Mouse (Mus musculus) bone marrow macrophage, adult 2 months (primary cell): ENCODE measurements around the gene Ddx19b.

Experiments
- CTCF ChIP-seq: IDR thresholded peaks from 2 replicates; pipeline ENCODE4 v1.5.1; 2012; ENCODE audit warnings: low read depth, mild to moderate bottlenecking, low read length, moderate library complexity
- POLR2A ChIP-seq: IDR thresholded peaks from 2 replicates; pipeline ENCODE4 v1.6.1; 2012; ENCODE audit warnings: mild to moderate bottlenecking, low read depth, low read length, borderline replicate concordance

DNA sequence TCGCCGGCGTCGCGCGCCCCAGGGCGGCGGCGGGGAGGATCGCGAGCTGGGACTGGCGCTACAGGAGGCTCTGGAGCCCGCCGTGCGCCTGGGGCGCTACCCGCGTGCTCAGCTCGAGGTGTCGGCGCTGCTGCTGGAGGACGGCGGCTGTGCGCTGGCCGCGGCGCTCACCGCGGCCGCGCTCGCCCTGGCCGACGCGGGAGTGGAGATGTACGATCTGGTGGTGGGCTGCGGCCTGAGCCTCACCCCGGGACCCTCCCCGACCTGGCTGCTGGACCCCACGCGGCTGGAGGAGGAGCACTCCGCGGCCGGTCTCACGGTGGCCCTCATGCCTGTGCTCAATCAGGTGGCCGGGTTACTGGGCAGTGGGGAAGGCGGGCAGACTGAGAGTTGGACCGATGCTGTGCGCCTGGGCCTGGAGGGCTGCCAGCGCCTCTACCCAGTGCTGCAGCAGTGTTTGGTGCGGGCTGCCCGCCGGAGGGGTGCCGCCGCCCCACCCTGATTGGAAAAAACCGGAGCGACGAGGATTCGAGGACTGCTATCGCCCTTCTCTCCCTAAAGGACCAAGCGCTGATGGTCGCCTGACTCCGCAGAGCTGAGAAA, 25.2 kb upstream of the Ddx19b start:
- no peak for TF ChIP-seq POLR2A
- TF ChIP-seq CTCF: no peak
